Mouse (Mus musculus) thymus, adult 2 months (tissue): ENCODE data around the gene Bricd5. TPM values are rescaled to one million over a fixed set of nuclear protein-coding genes. Genes with fewer than 3 reads are reported as not detected.
A peak's percentile ranks its signal among the peaks of the same experiment; 100 is the strongest.
"Not testable (repeated sequence)": the region's sequence is repeated elsewhere in the genome, so short reads cannot be mapped to it uniquely, and the experiment has no call there.

Source experiments
- DNase-seq: peaks from one replicate; pipeline ENCODE4 v3.0.0; 2021
- H3K27ac ChIP-seq: fragments of 200-500 bp; 2 replicates; pipeline ENCODE4 v1.5.1; 2012; ENCODE audit warnings: low read length, control low read depth; ENCODE audit not compliant: control insufficient read depth, insufficient read depth
- H3K27me3 ChIP-seq: fragments of 200-500 bp; 2 replicates; pipeline ENCODE4 v1.6.1; 2012; ENCODE audit warnings: mild to moderate bottlenecking, low read length, moderate library complexity, mixed read lengths; ENCODE audit not compliant: control insufficient read depth, insufficient read depth
- H3K36me3 ChIP-seq: fragments of 200-500 bp; 2 replicates; pipeline ENCODE4 v1.6.1; 2012; ENCODE audit warnings: mild to moderate bottlenecking, low read length, moderate library complexity; ENCODE audit not compliant: control insufficient read depth, insufficient read depth
- H3K4me1 ChIP-seq: fragments of 200-500 bp; replicated peaks from 2 replicates; pipeline ENCODE4 v1.6.1; 2012; ENCODE audit warnings: low read length; ENCODE audit not compliant: control insufficient read depth, insufficient read depth
- H3K4me3 ChIP-seq: fragments of 200-500 bp; 2 replicates; pipeline ENCODE4 v1.5.1; 2012; ENCODE audit warnings: mild to moderate bottlenecking, low read length, control low read depth, moderate library complexity; ENCODE audit not compliant: control insufficient read depth, insufficient read depth
- CTCF ChIP-seq: fragments of 200-500 bp; IDR thresholded peaks from 2 replicates; pipeline ENCODE4 v1.5.1; 2012; ENCODE audit warnings: mild to moderate bottlenecking, control low read depth, low read length, moderate library complexity, borderline replicate concordance; ENCODE audit not compliant: control insufficient read depth, poor library complexity, insufficient read depth; ENCODE audit errors: extremely low read depth
- POLR2A ChIP-seq: fragments of 200-500 bp; IDR thresholded peaks from 2 replicates; pipeline ENCODE4 v1.6.1; 2012; ENCODE audit warnings: mild to moderate bottlenecking, low read length, control low read depth, moderate library complexity; ENCODE audit not compliant: control insufficient read depth, poor library complexity, insufficient read depth; ENCODE audit errors: extremely low read depth
- WGBS: fragments of 180-500 bp; shearing (Covaris S2); methylation state at CpG from one replicate; pipeline ENCODE4 v1.1.7; 2018; 5-methylcytosine and 5-hydroxymethylcytosine counted together
- polyA plus RNA-seq: library from polyadenylated mRNA; depleted of rRNA; stranded (reverse); fragments of >200 nt; gene quantifications from 2 replicates; pipeline ENCODE4 v1.2.3, GENCODE M21; 2012; rRNA removed

Gene Bricd5
- 0.57 and 0.97 TPM in 2 replicates for polyA plus RNA-seq

DNA sequence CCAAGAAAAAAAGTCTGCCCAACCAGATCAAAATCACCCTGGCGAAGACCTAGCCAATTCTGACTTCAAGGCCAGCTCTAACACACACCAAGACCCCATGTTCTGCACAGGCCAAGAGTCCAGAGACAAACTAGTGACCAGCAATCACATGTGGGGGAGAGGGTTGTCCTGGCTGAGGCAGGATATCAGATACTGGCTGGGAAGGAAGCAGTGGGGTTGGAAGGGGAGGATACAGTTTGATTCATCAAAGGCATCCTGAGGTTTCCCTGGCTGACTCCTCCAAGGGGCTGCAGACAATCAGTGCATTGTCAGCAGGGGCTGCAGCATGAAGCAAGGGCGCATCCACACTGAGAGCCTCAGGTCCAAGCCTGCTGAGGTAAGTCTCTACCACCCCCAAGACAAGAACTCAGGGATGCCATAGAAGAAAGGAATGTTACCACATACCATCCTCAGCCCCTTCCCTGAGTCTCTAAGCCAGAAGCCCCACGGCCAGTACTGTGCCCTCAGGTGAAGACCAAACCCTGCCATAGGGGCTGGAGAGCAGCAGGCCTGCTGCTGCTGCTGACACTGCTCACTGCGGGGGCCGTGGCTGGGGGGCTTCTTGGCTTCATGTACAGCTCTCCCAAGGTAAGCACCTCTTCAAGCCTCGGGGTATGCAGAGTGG, at the start of gene Bricd5:
Gene Bricd5, plus strand, starts transcription at position 273 of the 664 bp plus-strand sequence.
- no peak within 1 kb of the TSS for H3K27ac ChIP-seq
- DNase-seq, result no peak
- WGBS, result 96% methylated on average over 6 of the region's 6 CpGs
- TF ChIP-seq CTCF, result no peak
- no peak for TF ChIP-seq POLR2A
- H3K36me3 ChIP-seq, result peaks cover 22% of the 10 kb centered on the region
- H3K4me3 ChIP-seq, result no peak within 1 kb of the TSS
- peaks cover 27% of the 10 kb centered on the region for H3K4me1 ChIP-seq
- H3K27me3 ChIP-seq, result no peaks in the 10 kb centered on the region

DNA sequence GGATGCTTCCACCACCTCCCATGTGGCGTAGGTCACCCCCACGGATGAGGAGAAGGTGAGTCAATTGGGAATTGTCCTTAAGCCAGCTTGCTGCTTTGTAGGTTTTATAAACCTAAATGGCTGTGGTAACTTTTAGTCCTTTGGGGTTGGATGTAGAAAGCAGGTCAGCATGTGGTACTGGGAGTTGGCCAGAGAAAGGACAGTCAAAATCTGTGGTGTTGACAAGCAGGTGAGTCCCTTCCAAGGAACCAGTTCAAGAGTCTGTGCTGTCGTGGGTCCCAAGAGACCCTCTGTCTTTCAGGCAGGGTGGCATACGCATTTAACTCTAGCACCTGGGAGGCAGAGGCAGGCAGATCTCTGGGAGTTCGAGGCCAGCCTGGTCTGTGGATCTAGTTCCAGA, 49.2 kb upstream of the Bricd5 start:
- Histone ChIP-seq H3K4me1 (peaks cover 7% of the 10 kb centered on the region; the same call in 1 of the 2 replicates), H3K36me3 (peaks cover 54% of the 10 kb centered on the region), H3K27ac (no peak overlapping the region), H3K4me3 (no peak overlapping the region), H3K27me3 (no peaks in the 10 kb centered on the region)
- 94% methylated on average over 5 of the region's 5 CpGs for WGBS
- TF ChIP-seq POLR2A, result no peak
- TF ChIP-seq CTCF, result no peak
- no peak for DNase-seq

DNA sequence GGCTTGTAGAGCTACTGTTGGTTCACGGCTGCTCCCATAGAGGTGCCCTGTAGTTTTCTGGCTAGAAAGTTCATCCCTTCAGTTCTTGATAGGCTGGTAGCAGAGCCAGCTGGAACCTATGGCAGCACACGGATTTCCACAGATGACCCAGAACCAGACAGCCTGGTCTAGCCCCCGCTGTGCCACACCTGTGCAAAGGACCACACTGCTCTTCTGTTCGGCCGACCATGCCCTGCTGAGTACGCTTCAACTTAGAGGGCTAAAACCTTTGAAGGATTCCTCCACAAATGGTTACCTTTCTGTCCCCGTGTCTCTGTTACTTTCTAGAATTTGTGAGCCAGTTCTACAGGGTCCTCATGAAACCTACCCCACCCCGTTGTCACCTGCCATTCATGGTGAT, 48.4 kb upstream of the Bricd5 start:
- H3K4me3 ChIP-seq, DNase-seq, H3K27ac ChIP-seq, H3K27me3 ChIP-seq, H3K4me1 ChIP-seq: not testable (repeated sequence)
- H3K36me3 ChIP-seq, result peaks cover 46% of the 10 kb centered on the region
- 97% methylated on average over 6 of the region's 8 CpGs for WGBS

DNA sequence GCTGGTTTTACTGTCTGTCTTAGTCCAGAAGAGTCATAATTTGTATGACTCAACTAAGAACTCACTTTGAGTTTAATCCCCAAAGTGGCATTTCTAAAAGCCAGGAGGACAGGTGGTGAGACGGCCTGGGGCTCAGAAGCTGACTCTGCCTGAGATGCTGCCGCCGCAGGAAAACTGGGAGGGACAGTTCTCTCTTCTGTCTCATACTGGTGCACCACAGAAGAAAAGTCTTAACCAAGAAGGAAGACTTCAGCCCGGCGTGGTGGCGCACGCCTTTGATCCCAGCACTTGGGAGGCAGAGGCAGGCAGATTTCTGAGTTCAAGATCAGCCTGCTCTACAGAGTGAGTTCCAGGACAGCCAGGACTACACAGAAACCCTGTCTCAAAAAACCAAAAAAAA, 47.8 kb upstream of the Bricd5 start:
- 93% methylated on average over 7 of the region's 7 CpGs for WGBS
- no peak overlapping the region for H3K27ac ChIP-seq
- no peak for TF ChIP-seq POLR2A
- no peak for TF ChIP-seq CTCF
- no peaks in the 10 kb centered on the region for H3K27me3 ChIP-seq
- DNase-seq, result no peak
- no peak overlapping the region for H3K4me3 ChIP-seq
- H3K36me3 ChIP-seq, result peaks cover 40% of the 10 kb centered on the region
- H3K4me1 ChIP-seq, result peaks cover 7% of the 10 kb centered on the region; the same call in 1 of the 2 replicates

DNA sequence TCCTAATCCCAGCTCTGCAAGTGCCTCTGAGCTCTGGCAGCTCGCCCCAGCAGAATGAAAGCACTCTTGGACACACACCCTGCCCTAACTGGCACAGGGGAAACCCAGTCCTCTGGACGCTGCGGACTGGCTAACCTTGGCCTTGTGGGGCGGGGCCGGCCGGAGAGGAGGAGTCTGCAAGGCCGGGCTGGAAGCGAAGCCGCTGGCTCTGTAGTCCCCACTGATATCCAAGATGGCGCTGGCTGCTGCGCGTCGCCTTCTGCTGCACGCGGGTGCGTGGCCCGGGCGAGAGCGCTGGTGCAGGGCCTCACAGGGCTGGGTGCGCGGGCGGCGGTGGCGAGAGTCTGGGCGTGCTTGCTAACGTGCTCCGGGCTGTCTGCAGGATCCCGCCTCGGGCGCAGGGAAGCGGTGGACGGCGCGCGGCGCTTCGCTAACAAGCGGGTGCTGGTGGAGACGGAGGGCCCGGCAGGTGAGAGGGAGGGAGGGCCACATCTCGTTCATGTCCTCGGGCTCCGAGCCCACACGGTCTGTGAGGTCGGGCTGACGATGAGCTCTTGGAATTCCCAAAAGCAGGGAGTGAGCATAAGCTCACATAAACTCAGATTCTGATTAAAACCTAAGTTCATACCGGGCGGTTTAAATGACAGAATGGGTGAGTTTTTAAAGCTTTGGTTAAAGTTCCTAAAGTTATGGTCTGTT, 47.1 kb upstream of the Bricd5 start, which contains the start of gene Eci1:
Gene Eci1, plus strand, starts transcription at position 171 of the 699 bp plus-strand sequence.
- 3% methylated on average over 48 of the region's 48 CpGs for WGBS
- H3K27me3 ChIP-seq, result no peaks in the 10 kb centered on the region
- peaks cover 7% of the 10 kb centered on the region; the same call in 1 of the 2 replicates for H3K4me1 ChIP-seq
- H3K4me3 ChIP-seq, result peak within 1 kb of the TSS; percentile 51
- H3K27ac ChIP-seq, result no peak within 1 kb of the TSS
- TF ChIP-seq CTCF, result no peak
- TF ChIP-seq POLR2A, result 0 out of 2 replicates have a peak, but pooled peaks have one; percentile 33
- peak; percentile 65 for DNase-seq
- peaks cover 33% of the 10 kb centered on the region for H3K36me3 ChIP-seq

DNA sequence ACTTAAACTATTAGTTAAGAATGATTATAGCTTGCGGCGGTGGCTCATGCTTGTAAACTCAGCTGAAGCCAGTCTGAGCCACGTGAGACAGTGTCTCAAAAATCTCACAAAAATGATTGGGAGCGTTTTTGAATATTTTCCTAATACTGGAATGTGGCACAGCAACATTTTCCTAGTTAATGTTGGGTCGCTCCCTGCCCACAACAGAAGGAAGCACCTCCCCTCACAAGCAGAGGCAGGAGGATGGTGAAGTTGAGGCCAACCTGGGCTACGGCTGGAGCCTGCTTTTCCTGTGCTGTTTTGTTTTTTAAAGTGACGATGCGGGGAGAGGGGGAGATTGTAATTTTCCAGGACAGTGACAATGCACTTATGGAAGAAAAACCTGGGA, 46.5 kb upstream of the Bricd5 start:
- Histone ChIP-seq H3K4me3 (no peak overlapping the region), H3K27ac (no peak overlapping the region), H3K36me3 (peaks cover 27% of the 10 kb centered on the region), H3K27me3 (no peaks in the 10 kb centered on the region), H3K4me1 (peaks cover 7% of the 10 kb centered on the region; the same call in 1 of the 2 replicates)
- TF ChIP-seq CTCF, result no peak
- 23% methylated on average over 8 of the region's 8 CpGs for WGBS
- no peak for DNase-seq
